Mouse (Mus musculus) embryo, embryonic 10.5 days (tissue): ENCODE measurements around the gene Stk10.

Experiments
- DNase-seq: peaks from one replicate; pipeline ENCODE4 v3.0.0-alpha.2; 2015; ENCODE audit warnings: low spot score

Gene Stk10

DNA sequence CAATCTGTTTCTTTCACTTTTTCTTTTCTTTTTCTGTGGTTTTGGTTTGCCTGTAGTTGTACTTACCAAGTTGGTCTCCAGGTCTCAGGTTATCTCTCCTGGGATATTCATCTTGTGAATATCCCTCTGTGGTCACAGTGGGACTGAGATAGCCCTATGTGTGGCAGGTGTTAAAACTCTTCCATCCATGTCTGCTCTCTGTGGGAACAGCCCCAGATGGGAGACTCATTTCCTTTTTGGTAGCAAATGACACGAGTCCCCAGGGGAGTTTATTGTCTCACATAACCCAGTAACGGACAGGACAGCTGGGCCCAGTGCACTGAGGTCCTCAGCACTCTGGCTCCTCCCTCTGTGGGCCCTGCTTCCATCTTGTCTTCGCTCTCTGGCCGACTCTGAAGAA lies 17.0 kb downstream of the Stk10 start:
- DNase-seq: peak; percentile 40

DNA sequence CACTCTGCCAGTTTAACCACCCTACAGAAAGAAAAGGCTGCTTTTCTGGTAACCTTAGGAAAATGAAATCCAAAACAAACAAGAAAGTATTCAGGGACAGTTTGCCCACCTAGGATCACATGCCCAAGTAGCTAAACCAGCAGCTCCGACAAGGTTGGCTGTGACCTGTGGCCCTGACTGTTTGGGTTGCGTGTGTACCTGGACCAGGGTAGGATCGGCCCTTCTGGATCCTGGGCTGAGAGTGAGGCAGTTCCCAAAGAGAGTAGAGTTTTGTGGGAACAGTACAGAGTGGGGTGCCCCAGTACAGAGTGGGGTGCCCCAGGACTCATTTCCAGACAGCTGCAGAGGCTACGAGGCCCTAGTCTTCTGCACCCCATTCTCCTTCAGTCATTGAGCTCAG lies 18.0 kb downstream of the Stk10 start:
- no peak for DNase-seq

DNA sequence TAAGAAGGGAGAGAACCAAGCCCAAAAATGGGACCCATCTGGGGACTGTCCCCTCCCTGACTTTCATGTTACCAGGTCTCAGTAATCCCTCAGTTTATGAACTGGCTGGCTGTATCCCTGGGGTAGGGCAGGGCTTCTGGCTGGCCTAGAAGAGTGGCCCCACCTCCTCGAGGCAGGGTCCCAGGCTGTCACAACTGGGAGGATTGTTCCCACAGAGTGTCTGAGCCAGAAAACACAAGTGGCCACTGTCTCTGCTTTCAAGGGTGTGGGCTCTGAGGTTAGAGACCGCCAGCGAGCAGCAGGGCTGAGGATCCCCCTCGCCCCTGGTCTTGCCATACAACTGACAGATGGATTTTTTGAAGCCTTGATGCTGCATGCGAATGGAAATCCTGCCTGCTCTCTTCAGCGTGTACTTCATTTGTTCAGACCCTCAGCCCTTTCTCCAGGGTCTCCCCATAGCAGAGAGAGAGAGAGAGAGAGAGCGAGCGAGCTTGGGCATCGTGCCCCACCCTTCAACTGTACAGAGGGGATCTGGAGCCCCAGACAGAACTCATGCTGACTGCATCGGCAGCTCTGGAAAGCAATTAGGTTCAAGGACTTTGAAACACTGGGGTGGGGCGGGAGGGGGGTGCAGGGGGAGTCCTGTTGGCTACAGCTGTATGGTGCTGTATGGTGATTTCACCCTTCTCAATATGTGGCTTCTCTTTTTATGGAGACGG lies 18.6 kb downstream of the Stk10 start:
- no peak for DNase-seq

DNA sequence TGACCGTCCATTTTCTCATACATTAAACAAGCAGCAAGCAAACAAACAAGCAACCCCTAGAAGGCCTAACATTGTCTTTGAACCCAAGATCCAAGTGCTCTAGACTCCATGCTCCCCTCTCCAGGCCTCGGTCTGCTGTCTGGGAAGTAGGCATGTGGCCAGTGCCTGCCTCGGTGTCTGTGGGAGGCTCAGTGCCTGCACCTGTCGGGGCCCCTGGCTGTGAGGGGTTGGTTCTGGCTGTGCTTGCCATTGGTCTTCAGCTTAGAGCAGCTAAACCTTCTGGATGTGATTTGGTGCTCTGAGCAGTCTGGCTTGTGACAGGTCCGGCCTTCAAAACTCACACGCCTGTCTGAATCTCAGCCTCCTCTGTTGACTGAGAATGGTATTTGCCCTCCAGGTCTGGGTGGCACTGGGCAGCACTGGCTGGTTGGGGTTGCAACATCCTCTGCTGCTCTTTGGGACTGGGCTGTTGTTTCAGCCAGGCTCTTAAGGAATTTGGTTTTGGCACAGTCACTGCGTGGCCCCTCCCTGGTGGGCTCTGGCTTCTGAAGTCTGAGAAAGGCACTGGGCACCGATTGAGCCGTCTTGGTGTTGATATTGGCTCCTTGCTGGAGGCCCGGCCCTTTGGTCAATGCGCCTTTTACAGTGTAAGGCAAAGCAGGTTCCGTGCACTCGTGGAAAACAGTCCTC lies 19.4 kb downstream of the Stk10 start:
- DNase-seq: no peak

DNA sequence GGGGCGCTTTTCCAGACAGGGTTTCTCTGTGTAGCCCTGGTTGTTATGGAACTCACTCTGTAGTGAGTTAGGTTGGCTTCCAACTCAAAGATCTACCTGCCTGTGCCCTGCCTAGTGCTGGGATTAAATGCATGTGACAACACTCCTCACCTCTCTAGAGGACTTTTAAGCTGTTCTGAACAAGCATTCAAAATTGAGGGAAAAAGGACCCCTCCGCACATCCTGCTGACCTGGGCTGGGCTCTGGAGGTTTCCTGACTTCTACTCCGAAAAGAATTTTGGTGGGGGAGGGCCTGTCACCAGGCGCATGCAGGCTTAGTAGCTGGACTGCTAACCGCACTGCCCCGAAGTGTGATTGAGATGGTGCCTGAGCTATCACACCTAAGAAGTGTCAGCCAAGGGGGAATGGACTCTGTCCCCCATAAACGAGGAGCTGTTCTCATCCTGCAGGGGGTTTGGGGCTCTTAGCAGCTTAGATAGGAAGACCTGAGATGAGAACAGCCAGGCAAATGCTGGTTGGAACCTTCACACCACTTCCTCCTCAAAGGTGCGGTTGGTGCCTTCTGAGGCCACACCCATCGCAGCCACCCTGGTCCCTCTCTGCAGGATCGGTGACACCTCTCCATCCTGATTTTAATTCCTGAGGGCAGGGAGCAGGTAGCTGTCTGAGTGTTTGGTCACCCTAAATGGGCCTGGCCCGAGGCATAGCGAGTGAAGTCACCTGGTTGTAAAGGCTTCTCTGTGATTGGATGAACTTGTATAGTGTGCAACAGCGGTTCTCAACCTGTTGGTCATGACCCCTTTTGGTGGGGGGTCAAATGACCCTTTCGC lies 20.4 kb downstream of the Stk10 start:
- DNase-seq: no peak

- no peak for DNase-seq
Observed at GRCm38 (mm10) chr11:32554141-32555091, 21.3 kb downstream of the Stk10 start.

- no peak for DNase-seq
Observed at GRCm38 (mm10) chr11:32555103-32555689, 22.1 kb downstream of the Stk10 start.

DNA sequence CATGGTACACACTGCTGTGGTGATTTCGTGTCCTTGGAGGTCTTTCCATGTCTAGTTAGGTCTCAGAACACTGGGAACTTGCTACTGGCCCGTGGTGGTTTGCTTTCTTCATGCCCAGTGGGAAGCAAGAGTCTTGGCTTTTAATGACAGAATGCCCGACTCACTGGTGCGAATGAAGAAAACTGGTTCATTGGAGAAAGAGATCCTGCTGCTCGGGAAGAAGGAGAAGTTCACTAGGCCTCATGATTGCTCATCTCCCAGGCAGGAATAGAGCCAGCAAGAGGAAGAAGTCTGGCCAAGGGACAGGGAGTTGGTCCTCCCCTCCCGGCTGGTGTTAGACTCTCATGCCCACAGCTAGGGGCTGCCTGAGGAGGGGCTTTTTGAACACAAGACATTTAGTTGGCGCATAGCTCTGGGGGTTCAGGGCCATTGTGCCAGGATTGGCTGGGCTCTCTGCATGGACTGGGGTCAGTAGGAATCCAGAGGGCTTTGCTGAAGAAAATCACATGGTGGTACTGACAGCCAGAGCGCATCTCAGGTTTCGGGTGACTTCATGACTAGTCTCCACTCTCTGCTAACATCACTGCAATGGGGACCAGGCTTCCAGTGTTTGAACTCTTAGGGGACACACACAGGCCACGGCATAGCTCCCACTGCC lies 23.4 kb downstream of the Stk10 start:
- no peak for DNase-seq

- no peak for DNase-seq
Observed at GRCm38 (mm10) chr11:32558026-32558425, 24.9 kb downstream of the Stk10 start.

- DNase-seq: no peak
Observed at GRCm38 (mm10) chr11:32558677-32559076, 25.6 kb downstream of the Stk10 start.

DNA sequence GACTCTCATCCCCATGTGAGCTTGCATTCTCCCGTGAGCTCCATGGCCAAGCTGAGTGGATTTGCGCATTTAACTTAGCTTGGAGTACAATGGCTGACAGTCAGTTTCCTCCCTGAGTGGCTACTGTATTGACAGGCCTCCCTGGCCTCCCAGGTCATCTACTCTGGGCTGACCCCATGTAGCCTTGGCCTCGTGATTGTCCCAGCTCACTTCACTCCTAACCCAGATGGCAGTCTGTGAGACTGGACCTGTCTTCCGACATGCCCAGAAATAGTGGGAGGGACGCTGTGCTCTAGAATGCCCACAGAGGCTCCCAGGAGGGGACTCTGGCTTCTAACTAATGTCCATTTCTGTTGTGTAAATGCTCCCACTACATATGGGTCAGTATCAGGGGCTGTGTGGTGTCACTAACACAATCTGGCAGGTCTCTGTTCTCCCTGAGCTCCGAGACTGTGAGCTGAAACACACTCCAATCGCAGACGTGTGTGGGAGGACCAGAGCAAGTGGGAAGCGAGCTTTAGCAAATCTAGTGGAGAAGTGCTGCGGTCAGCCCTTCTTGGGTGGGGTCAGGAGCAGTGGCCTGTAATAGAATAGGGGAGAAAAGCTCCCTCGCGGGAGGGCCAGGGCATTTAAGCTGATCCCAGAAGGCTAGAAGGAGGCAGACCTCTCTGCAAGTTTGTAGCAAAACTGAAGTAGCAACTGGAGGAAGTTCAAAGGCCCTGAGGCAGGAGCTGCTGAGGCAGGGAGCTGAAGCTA lies 27.1 kb downstream of the Stk10 start:
- DNase-seq: no peak

DNA sequence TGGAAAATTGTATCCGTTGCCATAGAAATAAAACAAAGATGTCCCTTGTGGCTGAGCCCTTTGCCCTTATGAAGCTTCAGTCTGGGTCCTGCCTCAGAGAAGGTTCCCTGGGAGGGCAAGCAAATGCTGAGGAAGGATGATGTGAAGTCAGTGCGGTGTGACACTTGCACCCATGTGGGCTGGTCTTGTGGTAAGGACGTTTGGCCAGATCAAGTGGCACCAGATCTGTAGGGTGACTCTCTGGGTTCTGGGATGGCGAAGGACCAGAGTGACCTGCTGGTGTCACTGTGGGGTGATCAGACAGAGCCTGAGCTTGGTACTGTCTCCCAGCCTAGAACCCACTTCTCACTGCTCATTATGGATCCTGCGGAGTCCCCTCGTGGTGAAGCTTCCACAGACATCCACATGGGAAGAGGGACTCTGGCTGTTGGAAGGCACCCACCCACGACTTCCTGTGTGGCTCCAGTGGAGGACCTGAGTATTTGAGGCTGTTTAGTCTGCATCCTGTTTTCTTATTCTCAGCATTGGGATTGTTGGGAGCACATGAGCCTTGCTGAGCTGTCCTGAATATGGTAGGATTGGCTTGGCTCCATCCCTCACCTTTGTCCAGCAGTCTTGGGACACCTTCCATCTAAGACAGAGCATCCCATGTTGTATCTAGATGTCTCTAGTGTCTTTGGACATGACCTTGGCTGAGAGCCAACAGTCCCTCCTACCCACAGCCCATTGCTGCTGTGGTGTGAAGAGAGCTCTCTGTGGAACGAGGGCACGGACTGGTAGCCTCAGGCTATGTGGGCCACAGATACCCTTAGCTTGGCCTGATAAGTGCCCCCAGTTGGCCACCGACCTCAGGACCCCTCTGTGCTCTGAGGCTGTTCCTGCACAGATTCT lies 28.6 kb downstream of the Stk10 start:
- no peak for DNase-seq

- no peak for DNase-seq
Observed at GRCm38 (mm10) chr11:32562706-32563105, 29.6 kb downstream of the Stk10 start.

GRCm38 (mm10) chr11:32563660-32564059 lies 30.6 kb downstream of the Stk10 start:
- DNase-seq: no peak

DNA sequence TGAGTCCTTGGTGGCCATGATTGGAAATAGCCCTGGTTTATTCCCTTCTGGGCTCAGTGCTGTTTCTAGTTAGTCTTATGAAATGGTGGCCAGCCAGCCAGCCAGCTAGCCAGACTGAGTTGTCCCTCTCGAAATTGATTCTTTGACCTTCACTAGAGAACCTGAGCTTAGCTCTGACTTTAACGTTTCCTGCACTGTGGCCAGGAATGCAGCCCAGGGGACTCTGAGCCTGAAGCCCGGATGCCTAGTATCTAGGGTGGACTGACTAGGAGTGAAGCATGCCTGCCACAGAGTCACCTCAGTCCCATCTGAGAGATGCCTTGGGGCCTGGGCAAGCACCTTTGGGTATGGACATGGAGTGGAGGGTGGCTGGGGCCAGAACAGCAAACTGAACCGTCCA lies 31.5 kb downstream of the Stk10 start:
- no peak for DNase-seq

DNA sequence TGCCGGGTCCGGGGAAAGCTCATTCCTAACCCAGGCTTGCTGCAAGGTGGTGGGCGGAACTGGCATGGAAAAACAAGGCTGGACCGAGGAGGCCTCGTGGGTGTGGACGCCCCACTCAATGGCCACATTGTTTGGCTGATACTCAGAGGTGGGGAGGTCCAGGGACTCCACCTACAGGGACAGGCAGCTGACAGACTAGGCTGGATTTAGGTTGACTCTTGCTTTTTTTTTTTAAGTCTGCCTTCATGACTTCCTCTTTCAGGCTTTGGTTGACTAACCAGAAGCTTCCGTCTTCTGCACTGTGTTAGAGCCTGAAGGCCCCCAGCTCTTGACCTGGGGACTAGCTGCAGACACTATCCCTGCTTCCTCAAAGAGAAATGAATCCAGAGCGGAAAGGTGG lies 32.0 kb downstream of the Stk10 start:
- DNase-seq: no peak

GRCm38 (mm10) chr11:32566184-32566583 lies 33.1 kb downstream of the Stk10 start:
- no peak for DNase-seq

DNA sequence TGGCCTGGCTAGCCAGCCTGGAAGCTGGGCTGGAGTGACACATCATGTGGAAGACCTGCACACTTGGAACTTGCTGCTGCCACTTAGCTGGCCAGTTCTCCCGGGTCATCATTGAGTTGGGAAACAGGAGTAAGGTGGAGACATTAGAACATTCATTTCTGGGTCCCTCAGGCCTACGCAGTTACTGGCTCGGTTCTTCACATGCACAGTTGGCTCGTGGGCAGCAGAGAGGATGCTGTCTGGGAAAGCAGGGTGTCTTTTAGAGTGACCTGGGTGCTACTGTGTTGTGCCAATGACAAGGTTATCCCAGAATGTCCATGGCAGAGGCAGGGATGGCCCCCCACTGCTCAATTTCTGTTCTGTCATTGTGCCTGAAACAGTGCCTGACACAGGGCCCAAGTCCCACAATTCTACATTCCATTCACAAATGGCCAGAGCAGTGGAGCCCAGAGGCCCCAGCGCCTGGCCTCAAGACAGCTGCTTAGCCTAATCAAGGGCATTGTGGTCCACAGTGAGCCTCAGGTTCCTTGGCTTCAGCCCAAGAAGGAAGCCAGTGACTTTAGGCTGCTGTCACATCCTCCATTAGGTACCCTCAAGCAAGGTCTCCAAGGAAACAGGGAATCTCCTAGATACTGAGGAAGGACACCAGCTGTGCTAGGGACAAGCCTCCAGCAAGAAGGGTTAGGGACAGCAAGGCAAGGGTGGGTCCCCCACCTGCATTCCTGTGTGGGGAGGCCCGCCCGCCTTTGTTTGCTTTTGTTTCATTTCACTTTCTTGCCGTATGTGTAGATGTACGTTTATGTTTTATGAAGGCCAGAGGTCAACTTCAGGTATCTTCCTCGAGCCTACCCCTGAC lies 34.1 kb downstream of the Stk10 start:
- no peak for DNase-seq
